Mouse (Mus musculus) MEL (cell line): ENCODE data around the gene Rtn4rl1. TPM values are rescaled to one million over a fixed set of nuclear protein-coding genes. Genes with fewer than 3 reads are reported as not detected.

Experiments used
- DNase-seq: peaks from one replicate; pipeline ENCODE4 v3.0.0; 2011; ENCODE audit warnings: low read depth, low spot score
- H3K27ac ChIP-seq: 2 replicates; pipeline ENCODE4 v1.5.1; 2012; ENCODE audit warnings: low read depth, mild to moderate bottlenecking, control low read depth, low read length, moderate library complexity; ENCODE audit not compliant: control insufficient read depth
- H3K27me3 ChIP-seq, 2 experiments: fragments of 150-350 bp in 1 of 2; sonication (generic) in 1 of 2; 2 replicates each; pipeline ENCODE4 v1.6.1; 2012; ENCODE audit warnings: low read length in 2 of 2, mild to moderate bottlenecking in 2 of 2, improper control_type of control experiment in 1 of 2, moderate library complexity in 1 of 2; ENCODE audit not compliant: insufficient read depth in 2 of 2, control insufficient read depth in 1 of 2
- H3K36me3 ChIP-seq, 2 experiments: 2 replicates each; pipeline ENCODE4 v1.6.1; 2012 to 2014; ENCODE audit warnings: low read length in 2 of 2, improper control_type of control experiment in 1 of 2, inconsistent platforms in 1 of 2, mild to moderate bottlenecking in 1 of 2; ENCODE audit not compliant: insufficient read depth in 2 of 2, control insufficient read depth in 1 of 2
- H3K4me1 ChIP-seq, 2 experiments: fragments of 150-350 bp in 1 of 2; sonication (generic) in 1 of 2; 2 replicates each; pipeline ENCODE4 v1.6.1; 2012; ENCODE audit warnings: low read length in 2 of 2, improper control_type of control experiment in 1 of 2, mild to moderate bottlenecking in 1 of 2; ENCODE audit not compliant: insufficient read depth in 2 of 2, control insufficient read depth in 1 of 2
- H3K4me3 ChIP-seq, 2 experiments: fragments of 150-350 bp in 1 of 2; sonication (generic) in 1 of 2; 2 replicates each; pipeline ENCODE4 v1.5.1; 2012; ENCODE audit warnings: low read depth in 2 of 2, low read length in 2 of 2, mild to moderate bottlenecking in 2 of 2, moderate library complexity in 2 of 2, control low read depth in 1 of 2, improper control_type of control experiment in 1 of 2; ENCODE audit not compliant: control insufficient read depth in 1 of 2, insufficient read depth in 1 of 2
- H3K79me2 ChIP-seq: 2 replicates; pipeline ENCODE4 v1.6.1; 2012; ENCODE audit warnings: mild to moderate bottlenecking, low read length, moderate library complexity; ENCODE audit not compliant: control insufficient read depth, poor library complexity, insufficient read depth
- H3K9ac ChIP-seq: 2 replicates; pipeline ENCODE4 v1.6.1; 2012; ENCODE audit warnings: low read depth, mild to moderate bottlenecking, control low read depth, low read length, moderate library complexity; ENCODE audit not compliant: control insufficient read depth, poor library complexity, severe bottlenecking
- H3K9me3 ChIP-seq: fragments of 150-350 bp; sonication (generic); replicated peaks from 2 replicates; pipeline ENCODE4 v1.6.1; 2012; ENCODE audit warnings: mild to moderate bottlenecking, low read length, improper control_type of control experiment, moderate library complexity; ENCODE audit not compliant: insufficient read depth
- BHLHE40 ChIP-seq: IDR thresholded peaks from 2 replicates; pipeline ENCODE4 v1.6.1; 2012; ENCODE audit warnings: low read depth, mild to moderate bottlenecking, inconsistent platforms, low read length, improper control_type of control experiment, borderline replicate concordance
- CHD1 ChIP-seq: IDR thresholded peaks from 2 replicates; pipeline ENCODE4 v1.6.1; 2012; ENCODE audit warnings: low read depth, mild to moderate bottlenecking, inconsistent platforms, low read length, improper control_type of control experiment
- CHD2 ChIP-seq: IDR thresholded peaks from 2 replicates; pipeline ENCODE4 v1.6.1; 2011; ENCODE audit warnings: low read length, improper control_type of control experiment
- CTCF ChIP-seq, 3 experiments: IDR thresholded peaks in 2 of 3; conservative IDR thresholded peaks in 1 of 3; 2 replicates each; pipeline ENCODE4 v1.5.1; 2011 to 2012; ENCODE audit warnings: low read length in 3 of 3, low read depth in 2 of 3, mild to moderate bottlenecking in 2 of 3, improper control_type of control experiment in 1 of 3, inconsistent platforms in 1 of 3, mixed read lengths in 1 of 3, moderate library complexity in 1 of 3; ENCODE audit not compliant: control insufficient read depth in 1 of 3, insufficient read depth in 1 of 3, poor library complexity in 1 of 3, severe bottlenecking in 1 of 3
- E2F4 ChIP-seq: IDR thresholded peaks from 2 replicates; pipeline ENCODE4 v1.6.1; 2011; ENCODE audit warnings: low read depth, low read length, improper control_type of control experiment, borderline replicate concordance
- ELF1 ChIP-seq: IDR thresholded peaks from 2 replicates; pipeline ENCODE4 v1.6.1; 2014; ENCODE audit warnings: low read depth, mild to moderate bottlenecking, inconsistent platforms, low read length, improper control_type of control experiment, moderate library complexity
- EP300 ChIP-seq, 2 experiments: IDR thresholded peaks; 2 replicates each; pipeline ENCODE4 v1.6.1; 2011; ENCODE audit warnings: improper control_type of control experiment in 2 of 2, low read length in 2 of 2, low read depth in 1 of 2, mild to moderate bottlenecking in 1 of 2
- ETS1 ChIP-seq: IDR thresholded peaks from 2 replicates; pipeline ENCODE4 v1.6.1; 2012; ENCODE audit warnings: low read depth, mild to moderate bottlenecking, inconsistent platforms, low read length, improper control_type of control experiment, moderate library complexity
- GABPA ChIP-seq: IDR thresholded peaks from 2 replicates; pipeline ENCODE4 v1.6.1; 2012; ENCODE audit warnings: low read depth, mild to moderate bottlenecking, inconsistent platforms, low read length, improper control_type of control experiment, moderate library complexity
- HCFC1 ChIP-seq: IDR thresholded peaks from 2 replicates; pipeline ENCODE4 v1.6.1; 2012; ENCODE audit warnings: low read depth, mild to moderate bottlenecking, inconsistent platforms, low read length, improper control_type of control experiment, moderate library complexity
- JUND ChIP-seq: IDR thresholded peaks from 2 replicates; pipeline ENCODE4 v1.6.1; 2011; ENCODE audit warnings: low read depth, mild to moderate bottlenecking, improper control_type of control experiment, low read length
- KAT2A ChIP-seq: conservative IDR thresholded peaks from 2 replicates; pipeline ENCODE4 v1.6.1; 2012; ENCODE audit warnings: low read depth, low read length, improper control_type of control experiment, inconsistent platforms
- MAX ChIP-seq: IDR thresholded peaks from 2 replicates; pipeline ENCODE4 v1.6.1; 2011; ENCODE audit warnings: low read length, improper control_type of control experiment
- MAZ ChIP-seq: IDR thresholded peaks from 2 replicates; pipeline ENCODE4 v1.6.1; 2012; ENCODE audit warnings: low read depth, mild to moderate bottlenecking, inconsistent platforms, low read length, improper control_type of control experiment
- MEF2A ChIP-seq: IDR thresholded peaks from 2 replicates; pipeline ENCODE4 v1.6.1; 2014; ENCODE audit warnings: low read depth, mild to moderate bottlenecking, inconsistent platforms, low read length, improper control_type of control experiment; ENCODE audit not compliant: poor library complexity, insufficient replicate concordance, severe bottlenecking; ENCODE audit errors: extremely low read depth
- MYB ChIP-seq: IDR thresholded peaks from 2 replicates; pipeline ENCODE4 v1.6.1; 2011; ENCODE audit warnings: mild to moderate bottlenecking, low read depth, low read length, improper control_type of control experiment
- NRF1 ChIP-seq: IDR thresholded peaks from 2 replicates; pipeline ENCODE4 v1.6.1; 2014; ENCODE audit warnings: low read depth, mild to moderate bottlenecking, inconsistent platforms, low read length, improper control_type of control experiment, moderate library complexity; ENCODE audit not compliant: poor library complexity, insufficient read depth, severe bottlenecking
- POLR2A ChIP-seq, 2 experiments: IDR thresholded peaks; 2 replicates each; pipeline ENCODE4 v1.6.1; 2011 to 2012; ENCODE audit warnings: low read length in 2 of 2, mild to moderate bottlenecking in 2 of 2, control low read depth in 1 of 2, improper control_type of control experiment in 1 of 2, low read depth in 1 of 2, moderate library complexity in 1 of 2; ENCODE audit not compliant: control insufficient read depth in 1 of 2, insufficient read depth in 1 of 2, poor library complexity in 1 of 2
- POLR2AphosphoS2 ChIP-seq: IDR thresholded peaks from 2 replicates; pipeline ENCODE4 v1.6.1; 2011; ENCODE audit warnings: low read length, improper control_type of control experiment
- POLR2AphosphoS5 ChIP-seq: IDR thresholded peaks from 2 replicates; pipeline ENCODE4 v1.6.1; 2012; ENCODE audit warnings: low read depth, borderline replicate concordance, mild to moderate bottlenecking, inconsistent platforms, low read length, moderate library complexity, mixed read lengths
- RCOR1 ChIP-seq: IDR thresholded peaks from 2 replicates; pipeline ENCODE4 v1.6.1; 2012; ENCODE audit warnings: low read depth, mild to moderate bottlenecking, inconsistent platforms, low read length, improper control_type of control experiment
- SIN3A ChIP-seq: IDR thresholded peaks from 2 replicates; pipeline ENCODE4 v1.6.1; 2012; ENCODE audit warnings: low read length, improper control_type of control experiment, inconsistent platforms
- SMC3 ChIP-seq: IDR thresholded peaks from 2 replicates; pipeline ENCODE4 v1.6.1; 2011; ENCODE audit warnings: low read depth, low read length, improper control_type of control experiment
- TAL1 ChIP-seq: IDR thresholded peaks from 2 replicates; pipeline ENCODE4 v1.6.1; 2012; ENCODE audit warnings: mild to moderate bottlenecking, inconsistent platforms, low read length, moderate library complexity, mixed read lengths
- TBP ChIP-seq: IDR thresholded peaks from 2 replicates; pipeline ENCODE4 v1.8.0; 2011; ENCODE audit warnings: low read depth, low read length, improper control_type of control experiment
- USF1 ChIP-seq: IDR thresholded peaks from 2 replicates; pipeline ENCODE4 v1.6.1; 2014; ENCODE audit warnings: low read depth, mild to moderate bottlenecking, inconsistent platforms, low read length, improper control_type of control experiment, moderate library complexity
- USF2 ChIP-seq, 2 experiments: IDR thresholded peaks; 2 replicates each; pipeline ENCODE4 v1.6.1; 2011 to 2012; ENCODE audit warnings: improper control_type of control experiment in 2 of 2, low read length in 2 of 2, borderline replicate concordance in 1 of 2, inconsistent platforms in 1 of 2, low read depth in 1 of 2, mild to moderate bottlenecking in 1 of 2; ENCODE audit not compliant: insufficient read depth in 1 of 2
- ZKSCAN1 ChIP-seq: IDR thresholded peaks from 2 replicates; pipeline ENCODE4 v1.6.1; 2012; ENCODE audit warnings: low read depth, mild to moderate bottlenecking, inconsistent platforms, low read length, improper control_type of control experiment, moderate library complexity
- ZMIZ1 ChIP-seq: IDR thresholded peaks from 2 replicates; pipeline ENCODE4 v1.6.1; 2012; ENCODE audit warnings: low read depth, mild to moderate bottlenecking, inconsistent platforms, low read length, improper control_type of control experiment, moderate library complexity
- polyA plus RNA-seq, 2 experiments: library from polyadenylated mRNA; stranded (reverse) in 1 of 2; unstranded in 1 of 2; fragments of >175 nt in 1 of 2; fragments of >200 nt in 1 of 2; gene quantifications; 2 replicates each; pipeline versions ENCODE4 v1.2.1 to v1.2.4; 2012; ENCODE audit warnings: low replicate concordance in 2 of 2, low read depth in 1 of 2; ENCODE audit not compliant: insufficient read length in 2 of 2, insufficient read depth in 1 of 2, missing spikeins in 1 of 2
- total RNA-seq: library from RNA; depleted of rRNA; stranded (reverse); fragments of 300-350 nt; gene quantifications from 2 replicates; pipeline ENCODE4 v1.2.3, GENCODE M21; 2012

Rtn4rl1 gene
- total and polyA plus RNA-seq, 3 experiments, result 0.35 to 2.6 TPM; not detected in 1

GRCm38 (mm10) chr11:75166193-75166842, 27.3 kb upstream of the Rtn4rl1 start:
- peaks cover 30% of the 10 kb centered on the region for H3K79me2 ChIP-seq
- H3K9me3 ChIP-seq, result no peaks in the 10 kb centered on the region
- peaks cover 0 to 22% of the 10 kb centered on the region in 2 experiments; a peak in 2 of 4 replicates for H3K4me1 ChIP-seq
- no peak overlapping the region for H3K9ac ChIP-seq
- no peak overlapping the region for H3K4me3 ChIP-seq
- H3K36me3 ChIP-seq, result peaks cover 0 to 15% of the 10 kb centered on the region in 2 experiments; a peak in 2 of 4 replicates
- H3K27ac ChIP-seq, result no peak overlapping the region
- no peaks in the 10 kb centered on the region for H3K27me3 ChIP-seq
- DNase-seq, result no peak
- no peak for TF ChIP-seq POLR2A (IDR thresholded peaks at IDR 0.05; ENCODE audit: control insufficient read depth in 1 of 2, insufficient read depth in 1 of 2, low read depth in 1 of 2, low read length in 2 of 2, poor library complexity in 1 of 2)
- TF ChIP-seq EP300 (IDR thresholded peaks at IDR 0.05; ENCODE audit: low read depth in 1 of 2, low read length in 2 of 2), result no peak
- TF ChIP-seq SIN3A, result no peak
- no peak for TF ChIP-seq MEF2A
- no peak for TF ChIP-seq CHD1
- no peak for TF ChIP-seq POLR2AphosphoS5
- TF ChIP-seq CTCF (IDR thresholded peaks at IDR 0.05 in 2 of 3, conservative IDR thresholded peaks at IDR 0.05 in 1 of 3; ENCODE audit: control insufficient read depth in 1 of 3, insufficient read depth in 1 of 3, low read depth in 2 of 3, low read length in 3 of 3, poor library complexity in 1 of 3, severe bottlenecking in 1 of 3), result no peak
- TF ChIP-seq POLR2AphosphoS2, result no peak
- no peak for TF ChIP-seq MAX
- no peak for TF ChIP-seq TAL1
- no peak for TF ChIP-seq TBP
- TF ChIP-seq GABPA, result no peak
- no peak for TF ChIP-seq ZKSCAN1
- no peak for TF ChIP-seq USF2 (IDR thresholded peaks at IDR 0.05; ENCODE audit: borderline replicate concordance in 1 of 2, insufficient read depth in 1 of 2, low read depth in 1 of 2, low read length in 2 of 2)
- no peak for TF ChIP-seq E2F4
- no peak for TF ChIP-seq NRF1
- no peak for TF ChIP-seq MAZ
- no peak for TF ChIP-seq ETS1
- no peak for TF ChIP-seq CHD2
- TF ChIP-seq, all 39 proteins: peak for 0

- H3K9me3 ChIP-seq, result no peaks in the 10 kb centered on the region
- peaks cover 30% of the 10 kb centered on the region for H3K79me2 ChIP-seq
- no peak overlapping the region for H3K9ac ChIP-seq
- no peak overlapping the region for H3K4me3 ChIP-seq
- H3K4me1 ChIP-seq, result peaks cover 0 to 22% of the 10 kb centered on the region in 2 experiments; a peak in 2 of 4 replicates
- DNase-seq, result no peak
- peaks cover 0 to 15% of the 10 kb centered on the region in 2 experiments; a peak in 2 of 4 replicates for H3K36me3 ChIP-seq
- no peaks in the 10 kb centered on the region for H3K27me3 ChIP-seq
- H3K27ac ChIP-seq, result no peak overlapping the region
- no peak for TF ChIP-seq SMC3
- TF ChIP-seq TAL1, result no peak
- no peak for TF ChIP-seq NRF1
- TF ChIP-seq ZMIZ1, result no peak
- TF ChIP-seq MEF2A, result no peak
- no peak for TF ChIP-seq MYB
- no peak for TF ChIP-seq BHLHE40
- no peak for TF ChIP-seq RCOR1
- no peak for TF ChIP-seq JUND
- TF ChIP-seq HCFC1, result no peak
- TF ChIP-seq USF1, result no peak
- TF ChIP-seq MAX, result no peak
- TF ChIP-seq ELF1, result no peak
- no peak for TF ChIP-seq ETS1
- no peak for TF ChIP-seq KAT2A
- no peak for TF ChIP-seq USF2 (IDR thresholded peaks at IDR 0.05; ENCODE audit: borderline replicate concordance in 1 of 2, insufficient read depth in 1 of 2, low read depth in 1 of 2, low read length in 2 of 2)
- no peak for TF ChIP-seq GABPA
- TF ChIP-seq CHD2, result no peak
Observed at GRCm38 (mm10) chr11:75166861-75167642, 26.5 kb upstream of the Rtn4rl1 start.
